Mouse (Mus musculus) thymus, adult 2 months (tissue): ENCODE measurements at regions not wholly inside any gene's neighbourhood (a gene's known extent, or its start where the extent isn't known, plus 50 kb on each side); places are given as distances from the start of the nearest gene placed in this dataset.
A peak's percentile ranks its signal among the peaks of the same experiment; 100 is the strongest.

Source experiments
- DNase-seq: peaks from one replicate; pipeline ENCODE4 v3.0.0; 2021
- H3K27ac ChIP-seq: fragments of 200-500 bp; 2 replicates; pipeline ENCODE4 v1.5.1; 2012; ENCODE audit warnings: low read length, control low read depth; ENCODE audit not compliant: control insufficient read depth, insufficient read depth
- H3K27me3 ChIP-seq: fragments of 200-500 bp; 2 replicates; pipeline ENCODE4 v1.6.1; 2012; ENCODE audit warnings: mild to moderate bottlenecking, low read length, moderate library complexity, mixed read lengths; ENCODE audit not compliant: control insufficient read depth, insufficient read depth
- H3K36me3 ChIP-seq: fragments of 200-500 bp; 2 replicates; pipeline ENCODE4 v1.6.1; 2012; ENCODE audit warnings: mild to moderate bottlenecking, low read length, moderate library complexity; ENCODE audit not compliant: control insufficient read depth, insufficient read depth
- H3K4me1 ChIP-seq: fragments of 200-500 bp; replicated peaks from 2 replicates; pipeline ENCODE4 v1.6.1; 2012; ENCODE audit warnings: low read length; ENCODE audit not compliant: control insufficient read depth, insufficient read depth
- H3K4me3 ChIP-seq: fragments of 200-500 bp; 2 replicates; pipeline ENCODE4 v1.5.1; 2012; ENCODE audit warnings: mild to moderate bottlenecking, low read length, control low read depth, moderate library complexity; ENCODE audit not compliant: control insufficient read depth, insufficient read depth
- CTCF ChIP-seq: fragments of 200-500 bp; IDR thresholded peaks from 2 replicates; pipeline ENCODE4 v1.5.1; 2012; ENCODE audit warnings: mild to moderate bottlenecking, control low read depth, low read length, moderate library complexity, borderline replicate concordance; ENCODE audit not compliant: control insufficient read depth, poor library complexity, insufficient read depth; ENCODE audit errors: extremely low read depth
- POLR2A ChIP-seq: fragments of 200-500 bp; IDR thresholded peaks from 2 replicates; pipeline ENCODE4 v1.6.1; 2012; ENCODE audit warnings: mild to moderate bottlenecking, low read length, control low read depth, moderate library complexity; ENCODE audit not compliant: control insufficient read depth, poor library complexity, insufficient read depth; ENCODE audit errors: extremely low read depth
- WGBS: fragments of 180-500 bp; shearing (Covaris S2); methylation state at CpG from one replicate; pipeline ENCODE4 v1.1.7; 2018; 5-methylcytosine and 5-hydroxymethylcytosine counted together

DNA sequence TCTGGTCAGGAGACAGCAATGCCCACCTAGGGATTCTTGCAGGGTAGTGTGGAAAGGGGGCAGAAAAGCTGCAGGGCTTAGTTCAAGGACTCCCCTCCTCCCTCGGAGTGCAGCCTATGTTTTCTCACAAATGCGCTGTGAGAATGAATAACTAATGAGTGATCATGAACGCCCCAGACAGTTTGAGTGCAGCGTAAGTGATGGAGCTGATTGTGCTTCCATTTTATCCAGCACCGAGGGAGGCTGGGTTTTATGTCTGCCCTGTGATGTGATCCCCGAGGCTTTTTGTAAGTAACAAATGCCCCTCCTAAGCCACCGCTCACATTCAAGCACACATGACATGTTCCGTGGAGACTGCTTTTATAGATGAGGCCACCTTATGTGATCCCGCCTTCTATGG, 85.9 kb downstream of the Kbtbd8 start:
- no peak for TF ChIP-seq CTCF
- no peak for TF ChIP-seq POLR2A
- Histone ChIP-seq H3K27me3 (no peaks in the 10 kb centered on the region), H3K36me3 (no peaks in the 10 kb centered on the region), H3K27ac (no peak overlapping the region), H3K4me3 (no peak overlapping the region), H3K4me1 (no peaks in the 10 kb centered on the region)
- 90% methylated on average over 9 of the region's 9 CpGs for WGBS
- no peak for DNase-seq

DNA sequence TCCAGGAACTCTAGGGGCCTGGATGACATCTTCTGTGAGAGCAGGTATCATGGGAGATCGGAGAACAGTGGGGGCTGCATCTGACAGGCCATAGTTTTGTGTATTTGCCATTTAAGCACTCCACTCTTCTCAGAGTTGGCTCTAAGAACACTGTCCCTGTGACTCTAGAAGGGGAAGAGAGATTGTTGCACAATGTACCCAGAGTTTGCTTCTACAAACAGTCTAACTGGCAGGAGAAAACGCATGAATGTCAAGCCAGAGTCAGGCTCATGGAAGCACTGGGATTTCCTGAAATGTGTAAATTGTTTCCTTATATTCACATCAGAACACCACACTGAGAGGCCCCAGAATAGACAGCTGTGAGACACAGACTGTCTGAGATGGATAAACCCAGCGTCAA, 87.2 kb downstream of the Kbtbd8 start:
- DNase-seq, result no peak
- WGBS, result 43% methylated on average over 3 of the region's 3 CpGs
- TF ChIP-seq POLR2A, result no peak
- TF ChIP-seq CTCF, result no peak

DNA sequence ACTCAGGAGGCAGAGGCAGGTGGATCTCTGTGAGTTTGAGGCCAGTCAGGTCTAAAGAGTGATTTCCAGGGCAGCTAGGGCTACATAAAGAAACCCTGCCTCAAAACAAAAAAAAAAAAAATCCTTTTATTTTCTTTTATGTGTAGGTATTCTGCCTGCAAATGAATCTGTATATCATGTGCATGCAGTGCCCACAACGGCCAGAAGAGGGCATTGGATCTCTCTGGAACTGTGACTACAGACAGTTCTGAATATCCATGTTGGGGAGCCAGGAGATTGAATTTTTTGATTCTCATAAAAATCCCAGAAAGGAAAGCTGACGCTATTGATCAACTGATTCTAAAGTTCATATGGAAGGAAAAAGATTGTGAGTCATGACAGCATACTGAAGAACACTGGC, 90.0 kb downstream of the Kbtbd8 start:
- 30% methylated on average over 2 of the region's 2 CpGs for WGBS
- Histone ChIP-seq H3K4me3 (no peak overlapping the region), H3K4me1 (no peaks in the 10 kb centered on the region), H3K36me3 (no peaks in the 10 kb centered on the region), H3K27ac (no peak overlapping the region), H3K27me3 (no peaks in the 10 kb centered on the region)
- peak; percentile 16 for DNase-seq
- no peak for TF ChIP-seq POLR2A
- no peak for TF ChIP-seq CTCF

More for the DNA sequence above, 87.2 kb downstream of the Kbtbd8 start:
- H3K27me3 ChIP-seq, result no peaks in the 10 kb centered on the region
- no peak overlapping the region for H3K4me3 ChIP-seq
- H3K36me3 ChIP-seq, result no peaks in the 10 kb centered on the region
- H3K27ac ChIP-seq, result no peak overlapping the region
- H3K4me1 ChIP-seq, result no peaks in the 10 kb centered on the region

DNA sequence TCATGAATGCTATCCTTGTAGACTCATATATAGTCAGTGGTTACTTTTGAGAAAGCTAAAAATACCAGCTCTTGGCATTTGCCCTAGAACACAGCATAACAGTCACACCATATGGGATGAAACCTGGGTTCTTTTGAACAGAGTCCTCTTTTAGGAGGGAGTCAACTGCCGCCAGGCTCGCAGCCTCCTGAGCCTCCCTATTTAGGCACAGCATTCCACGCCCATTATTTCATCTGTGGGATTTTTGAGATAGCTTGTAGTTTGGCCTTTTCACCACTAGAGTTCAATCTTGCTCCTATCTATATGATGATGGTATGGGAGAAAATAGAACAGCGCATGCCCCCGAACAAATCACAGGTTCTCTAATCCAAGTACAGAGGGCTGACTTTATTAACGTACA, 100.4 kb downstream of the Kbtbd8 start:
- no peak for DNase-seq
- H3K36me3 ChIP-seq, result no peaks in the 10 kb centered on the region
- no peaks in the 10 kb centered on the region for H3K4me1 ChIP-seq
- TF ChIP-seq CTCF (no peak), POLR2A (no peak)
- H3K27me3 ChIP-seq, result no peaks in the 10 kb centered on the region
- no peak overlapping the region for H3K27ac ChIP-seq
- WGBS, result 52% methylated on average over 6 of the region's 6 CpGs
- H3K4me3 ChIP-seq, result no peak overlapping the region

DNA sequence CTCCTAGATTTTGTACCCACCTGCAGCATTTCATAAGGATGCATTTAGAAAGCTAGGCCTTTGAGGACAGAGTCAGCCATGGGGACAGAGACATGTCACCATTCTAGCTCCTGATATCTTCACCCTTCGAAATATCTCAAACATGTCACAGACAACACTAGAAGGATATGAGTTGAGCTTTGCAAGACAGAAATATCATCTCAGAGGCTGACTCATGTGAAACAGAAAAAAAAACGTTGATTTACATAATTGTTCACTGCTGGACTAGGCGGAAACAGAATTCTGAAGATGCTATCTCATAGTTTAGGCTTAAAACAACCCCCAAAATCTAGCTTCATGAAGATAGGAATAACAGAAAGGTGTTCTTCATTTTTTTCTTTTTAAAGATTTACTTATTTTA, 101.8 kb downstream of the Kbtbd8 start:
- Histone ChIP-seq H3K27me3 (no peaks in the 10 kb centered on the region), H3K4me1 (no peaks in the 10 kb centered on the region), H3K4me3 (no peak overlapping the region), H3K36me3 (no peaks in the 10 kb centered on the region), H3K27ac (no peak overlapping the region)
- no peak for DNase-seq
- TF ChIP-seq POLR2A (no peak), CTCF (no peak)
- WGBS, result 73% methylated on average over 3 of the region's 3 CpGs

DNA sequence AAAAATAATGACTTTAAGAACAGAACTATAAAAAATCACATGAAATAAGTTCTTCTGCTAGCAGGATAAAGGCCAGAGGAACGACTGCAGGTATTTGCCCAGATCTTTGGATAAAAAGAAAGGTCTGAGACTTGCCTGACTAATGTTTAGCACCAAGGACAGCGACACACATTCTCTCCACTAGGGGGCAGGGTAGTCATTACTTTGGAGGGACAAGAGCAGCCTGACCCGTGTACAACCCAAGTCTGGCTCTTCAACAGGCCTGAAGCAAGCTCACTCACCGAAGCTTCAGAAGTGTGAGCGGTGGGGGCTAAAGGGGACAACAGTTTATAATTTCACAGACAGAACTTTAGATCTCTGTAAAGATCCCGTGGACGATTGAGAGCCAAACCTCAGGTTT, 98.4 kb upstream of the Gm10234 start:
- Histone ChIP-seq H3K36me3 (no peaks in the 10 kb centered on the region), H3K27me3 (no peaks in the 10 kb centered on the region), H3K4me1 (no peaks in the 10 kb centered on the region), H3K27ac (no peak overlapping the region), H3K4me3 (no peak overlapping the region)
- WGBS, result 25% methylated on average over 7 of the region's 7 CpGs
- peak; percentile 61 for DNase-seq
- TF ChIP-seq CTCF (peak; percentile 45; the same call in 1 of the 2 replicates), POLR2A (no peak)

DNA sequence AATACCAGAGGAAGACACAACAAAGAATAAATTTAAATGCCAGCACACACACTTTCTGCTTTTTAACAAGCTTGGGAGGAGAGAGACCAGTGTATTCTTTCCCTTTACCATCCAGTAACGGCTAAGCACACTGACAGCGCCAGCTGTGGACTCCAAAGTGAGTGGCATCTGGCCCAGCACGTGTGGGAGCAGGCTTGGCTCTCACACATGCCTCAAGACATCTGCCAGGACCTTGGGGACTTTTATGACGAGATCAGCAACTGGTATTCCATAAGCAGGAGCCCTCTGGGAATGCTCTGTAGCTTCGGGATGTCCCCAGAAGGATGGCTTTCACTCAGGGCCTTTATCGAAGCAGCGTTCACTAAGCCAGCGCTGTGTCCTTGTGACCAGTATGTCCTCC, 92.0 kb upstream of the Gm10234 start:
- 85% methylated on average over 8 of the region's 8 CpGs for WGBS
- H3K27me3 ChIP-seq, result no peaks in the 10 kb centered on the region
- TF ChIP-seq POLR2A (no peak), CTCF (no peak)
- no peak overlapping the region for H3K4me3 ChIP-seq
- DNase-seq, result no peak
- H3K4me1 ChIP-seq, result no peaks in the 10 kb centered on the region
- no peak overlapping the region for H3K27ac ChIP-seq
- no peaks in the 10 kb centered on the region for H3K36me3 ChIP-seq
